Mouse (Mus musculus) G1E (cell line): ENCODE results near the gene Dhx9. TPM values are rescaled to one million over a fixed set of nuclear protein-coding genes. Genes with fewer than 3 reads are reported as not detected.
"Not testable (repeated sequence)": the region's sequence is repeated elsewhere in the genome, so short reads cannot be mapped to it uniquely, and the experiment has no call there.

ENCODE experiments used
- ATAC-seq: 2 replicates; pipeline ENCODE4 v1.8.0; 2016; ENCODE audit warnings: mild to moderate bottlenecking; ENCODE audit not compliant: insufficient number of reproducible peaks, poor library complexity, low FRiP score, severe bottlenecking; ENCODE audit errors: extremely low read depth
- DNase-seq: peaks from one replicate; pipeline ENCODE4 v3.0.0; 2012; ENCODE audit warnings: low spot score
- H3K27me3 ChIP-seq: 2 replicates; pipeline ENCODE4 v1.6.1; 2012; ENCODE audit warnings: mild to moderate bottlenecking, low read length, inconsistent platforms; ENCODE audit not compliant: insufficient read depth
- H3K36me3 ChIP-seq: replicated peaks from 2 replicates; pipeline ENCODE3; 2012; ENCODE audit warnings: mild to moderate bottlenecking, inconsistent platforms
- H3K4me1 ChIP-seq: 2 replicates; pipeline ENCODE4 v1.6.1; 2012; ENCODE audit warnings: low read depth, low read length, inconsistent platforms, mixed read lengths; ENCODE audit not compliant: insufficient read depth
- H3K4me3 ChIP-seq: 2 replicates; pipeline ENCODE4 v1.5.1; 2012; ENCODE audit warnings: low read depth, mild to moderate bottlenecking, inconsistent platforms, low read length, moderate library complexity, mixed read lengths
- H3K9me3 ChIP-seq: replicated peaks from 2 replicates; pipeline ENCODE4 v1.6.1; 2012; ENCODE audit warnings: inconsistent platforms
- CTCF ChIP-seq: IDR thresholded peaks from 2 replicates; pipeline ENCODE4 v1.5.1; 2012; ENCODE audit warnings: low read depth, low read length, inconsistent platforms, mixed read lengths
- GATA1 ChIP-seq: IDR thresholded peaks from 2 replicates; pipeline ENCODE4 v1.6.1; 2012; ENCODE audit warnings: borderline replicate concordance, low read length, inconsistent platforms, mixed read lengths
- GATA2 ChIP-seq: IDR thresholded peaks from 2 replicates; pipeline ENCODE4 v1.6.1; 2012; ENCODE audit warnings: low read depth, low read length, inconsistent platforms, borderline replicate concordance
- POLR2AphosphoS5 ChIP-seq: IDR thresholded peaks from 2 replicates; pipeline ENCODE4 v1.6.1; 2012; ENCODE audit warnings: low read depth, low read length, inconsistent platforms; ENCODE audit not compliant: insufficient replicate concordance
- TAL1 ChIP-seq: conservative IDR thresholded peaks from 2 replicates; pipeline ENCODE4 v1.6.1; 2012; ENCODE audit warnings: low read depth, low read length, inconsistent platforms, mixed read lengths
- polyA plus RNA-seq: library from polyadenylated mRNA; stranded (reverse); fragments of >175 nt; gene quantifications from 2 replicates; pipeline ENCODE4 v1.2.3, GENCODE M21; 2012
- total RNA-seq, 2 experiments: library from RNA; stranded (forward) in 1 of 2; stranded (reverse) in 1 of 2; fragments of 200-1000 nt in 1 of 2; fragments of >200 nt in 1 of 2; fragmentation: Nextera tagmentation in 1 of 2; gene quantifications; 2 replicates each; pipeline ENCODE4 v1.2.3; 2014 to 2017

Dhx9 gene
- total RNA-seq (2014; fragmentation: Nextera tagmentation) (259 and 263 TPM in 2 replicates), total RNA-seq (2017) (143 and 170 TPM in 2 replicates), polyA plus RNA-seq (24.4 and 42.7 TPM in 2 replicates)

- Histone ChIP-seq H3K4me1 (peaks cover 41% of the 10 kb centered on the region), H3K36me3 (peaks cover 10% of the 10 kb centered on the region), H3K27me3 (no peaks in the 10 kb centered on the region), H3K4me3 (peak within 1 kb of the TSS; percentile 97), H3K9me3 (no peaks in the 10 kb centered on the region)
- ATAC-seq, result peak; percentile 73
- DNase-seq, result peak; percentile 83
- 0 out of 2 replicates have a peak, but pooled peaks have one; percentile 29 for TF ChIP-seq POLR2AphosphoS5
- TF ChIP-seq GATA1, result no peak
Measured at GRCm38 (mm10) chr1:153487500-153487879, at the start of gene Dhx9. Dhx9 (minus strand) TSS chr1:153487660.

DNA sequence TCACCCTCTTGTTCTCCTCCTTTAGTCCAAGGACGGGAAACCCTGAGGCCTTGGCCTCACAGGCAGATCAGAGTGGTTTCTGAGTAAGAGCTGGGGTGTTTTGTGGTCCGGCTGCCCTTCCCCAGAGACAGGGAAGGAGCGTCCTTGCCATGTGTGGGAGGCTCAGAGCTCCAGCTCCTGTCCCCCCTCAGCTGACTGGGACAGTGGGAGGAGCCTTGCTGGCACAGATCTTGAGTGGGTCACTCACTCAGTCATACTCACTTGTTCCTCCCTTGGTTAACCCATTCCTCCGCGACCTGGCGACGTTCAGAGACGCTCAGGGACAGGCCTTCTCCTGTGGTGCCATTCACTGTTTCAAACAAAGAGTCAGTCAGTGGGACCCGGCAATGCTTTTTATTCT is 48.2 kb upstream of the Dhx9 start:
- Histone ChIP-seq H3K36me3 (peaks cover 49% of the 10 kb centered on the region), H3K27me3 (peaks cover 6% of the 10 kb centered on the region), H3K4me1 (peaks cover 12% of the 10 kb centered on the region), H3K4me3 (no peak overlapping the region), H3K9me3 (no peaks in the 10 kb centered on the region)
- DNase-seq (no peak), ATAC-seq (no peak; the same call in 1 of the 2 replicates)
- no peak for TF ChIP-seq GATA1

DNA sequence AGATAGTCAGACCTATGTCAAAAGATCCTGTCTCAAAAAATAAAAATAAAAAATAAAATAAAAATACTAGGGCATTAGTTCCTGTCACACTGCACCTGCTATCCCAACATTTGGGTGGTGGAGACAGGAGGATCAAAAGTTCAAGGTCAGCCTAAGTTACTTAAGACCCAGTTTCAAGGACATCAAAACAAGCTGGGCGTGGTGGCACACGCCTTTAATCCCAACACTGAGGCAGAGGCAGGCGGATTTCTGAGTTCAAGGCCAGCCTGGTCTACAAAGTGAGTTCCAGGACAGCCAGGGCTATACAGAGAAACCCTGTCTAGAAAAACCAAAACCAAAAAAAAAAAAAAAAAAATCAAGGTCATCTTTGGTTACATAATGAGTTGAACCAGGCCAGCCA is 45.4 kb upstream of the Dhx9 start:
- not testable (repeated sequence) for DNase-seq, H3K4me1 ChIP-seq, ATAC-seq, H3K9me3 ChIP-seq, H3K27me3 ChIP-seq, H3K4me3 ChIP-seq
- peaks cover 43% of the 10 kb centered on the region for H3K36me3 ChIP-seq

DNA sequence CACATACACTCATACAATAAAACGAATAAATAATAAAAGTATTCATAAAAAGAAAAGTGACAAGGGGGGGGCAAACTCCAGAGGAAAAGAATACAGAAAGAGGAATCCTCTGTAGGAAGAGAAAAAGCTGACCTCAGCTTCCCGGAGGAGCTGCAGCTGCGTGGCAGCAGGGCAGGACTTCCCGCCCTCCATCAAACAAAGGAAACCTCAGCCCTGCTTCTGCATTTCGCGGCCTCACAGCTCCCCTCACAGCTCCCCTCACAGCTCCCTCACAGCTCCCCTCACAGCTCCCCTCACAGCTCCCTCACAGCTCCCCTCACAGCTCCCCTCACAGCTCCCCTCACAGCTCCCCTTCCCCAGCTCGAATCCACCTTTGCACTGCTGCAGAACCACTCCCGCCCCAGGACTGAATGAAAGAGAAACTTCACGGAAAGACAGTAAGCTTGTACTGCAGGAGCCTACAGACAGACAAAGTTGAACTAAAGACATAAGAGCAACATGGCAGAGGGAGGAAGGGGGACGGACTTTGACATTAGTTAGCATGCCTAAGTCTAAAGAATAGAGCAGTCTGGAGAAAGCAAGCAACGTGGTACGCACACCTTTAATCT is 44.9 kb upstream of the Dhx9 start:
- no peak overlapping the region for H3K4me3 ChIP-seq
- peaks cover 42% of the 10 kb centered on the region for H3K36me3 ChIP-seq
- no peak; the same call in 1 of the 2 replicates for ATAC-seq
- DNase-seq, result no peak
- peaks cover 4% of the 10 kb centered on the region; the same call in 1 of the 2 replicates for H3K4me1 ChIP-seq
- H3K27me3 ChIP-seq, result peaks cover 4% of the 10 kb centered on the region
- TF ChIP-seq CTCF (no peak), GATA1 (no peak)
- no peaks in the 10 kb centered on the region for H3K9me3 ChIP-seq

GRCm38 (mm10) chr1:153531677-153532233 is 44.3 kb upstream of the Dhx9 start:
- Histone ChIP-seq H3K4me3 (no peak overlapping the region), H3K36me3 (peaks cover 39% of the 10 kb centered on the region), H3K27me3 (peaks cover 4% of the 10 kb centered on the region), H3K9me3 (no peaks in the 10 kb centered on the region), H3K4me1 (peaks cover 4% of the 10 kb centered on the region; the same call in 1 of the 2 replicates)
- TF ChIP-seq CTCF (no peak), POLR2AphosphoS5 (no peak), GATA1 (no peak), TAL1 (no peak)
- DNase-seq (no peak), ATAC-seq (no peak)

DNA sequence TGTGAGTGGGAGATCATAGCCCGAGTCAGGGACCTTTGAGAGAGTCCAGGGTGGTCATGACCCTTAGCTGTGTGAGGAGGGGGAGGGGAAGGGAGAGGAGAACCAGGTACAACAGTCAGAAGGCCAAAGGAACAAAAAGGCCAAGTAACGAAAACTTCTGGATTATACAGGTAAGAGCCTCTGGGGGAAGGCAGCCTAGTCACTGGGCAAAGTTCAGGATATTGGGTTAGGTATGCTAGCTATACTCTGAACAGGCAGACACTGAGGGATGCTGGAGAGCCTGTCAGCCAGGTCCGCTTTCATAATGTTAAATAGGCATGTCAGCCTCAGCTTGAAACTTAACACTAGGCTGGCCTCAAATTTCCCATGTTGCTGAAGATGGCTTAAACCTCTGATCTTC is 34.7 kb upstream of the Dhx9 start:
- Histone ChIP-seq H3K36me3 (peaks cover 48% of the 10 kb centered on the region), H3K27me3 (no peaks in the 10 kb centered on the region), H3K4me3 (no peak overlapping the region), H3K9me3 (no peaks in the 10 kb centered on the region), H3K4me1 (peaks cover 4% of the 10 kb centered on the region; the same call in 1 of the 2 replicates)
- ATAC-seq, result no peak
- no peak for DNase-seq
- TF ChIP-seq POLR2AphosphoS5 (no peak), CTCF (no peak), GATA2 (no peak), GATA1 (no peak), TAL1 (no peak)

- ATAC-seq (no peak), DNase-seq (no peak)
- Histone ChIP-seq H3K27me3 (peaks cover 7% of the 10 kb centered on the region; the same call in 1 of the 2 replicates), H3K9me3 (no peaks in the 10 kb centered on the region), H3K4me3 (no peak overlapping the region), H3K4me1 (peaks cover 4% of the 10 kb centered on the region; the same call in 1 of the 2 replicates), H3K36me3 (peaks cover 59% of the 10 kb centered on the region)
- TF ChIP-seq POLR2AphosphoS5 (no peak), TAL1 (no peak), GATA2 (no peak), CTCF (no peak), GATA1 (no peak)
Measured at GRCm38 (mm10) chr1:153515368-153515767, 27.9 kb upstream of the Dhx9 start.
